ENCODE assay signal across 10 mouse cellular contexts in the genomic region with DNA sequence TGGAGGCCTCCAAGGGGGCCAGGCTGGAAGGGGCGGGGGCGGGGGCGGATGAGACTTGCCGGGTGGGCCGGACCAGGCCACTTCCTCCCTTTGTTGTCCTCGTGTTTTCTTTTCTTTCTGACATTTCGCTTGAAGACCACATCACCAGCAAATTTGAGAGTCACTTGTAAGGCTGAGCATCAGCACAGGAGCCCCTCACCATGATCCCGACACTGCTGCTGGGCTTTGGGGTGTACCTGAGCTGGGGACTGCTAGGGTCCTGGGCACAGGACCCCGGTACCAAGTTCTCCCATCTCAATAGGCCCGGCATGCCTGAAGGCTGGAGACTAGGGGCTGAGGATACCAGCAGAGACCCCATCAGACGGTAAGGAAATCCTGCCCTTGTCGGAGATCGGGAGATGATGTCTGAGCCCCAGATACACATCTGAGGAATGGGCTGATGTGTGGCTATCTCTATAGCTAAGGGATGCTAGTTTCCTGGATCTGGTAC. TPM values are rescaled to one million over a fixed set of nuclear protein-coding genes. Genes with fewer than 3 reads are reported as not detected.
DNase-seq lines count a peak whose midpoint lies in the region; ATAC-seq lines count a peak whose summit lies in the region.
"Had no signal": no experiment of that assay in that cellular context is flagged by ENCODE, and none has a peak within 500 bp of the region (broad histone marks: within the 10 kb centered on the region; RNA-seq: fewer than 3 reads in every experiment).

A gene (plus strand): TSS at position 51 of the 490 bp plus-strand sequence.

- peak within 1 kb of the TSS; percentile 10; the same call in 1 of the 2 replicates for H3K27ac ChIP-seq in lung, embryonic 15.5 days
- H3K27ac ChIP-seq in embryonic facial prominence, embryonic 13.5 days: no peak within 1 kb of the TSS; the same call in 1 of the 2 replicates
- H3K27ac ChIP-seq in hindbrain, embryonic 11.5 days (ENCODE audit: low read depth, low read length): peak within 1 kb of the TSS; percentile 45; the same call in 1 of the 2 replicates
- H3K27ac ChIP-seq in neural tube, embryonic 15.5 days (replicated peaks): 0 out of 2 replicates have a peak within 1 kb of the TSS, but pooled peaks have one; percentile 9

- peak within 1 kb of the TSS; percentile 45 for H3K4me2 ChIP-seq in lung, embryonic 15.5 days
- H3K4me2 ChIP-seq in embryonic facial prominence, embryonic 13.5 days: peak within 1 kb of the TSS; percentile 7; the same call in 1 of the 2 replicates
- no peak within 1 kb of the TSS for H3K4me2 ChIP-seq in hindbrain, embryonic 11.5 days (replicated peaks; ENCODE audit: low read depth, low read length)
- H3K4me2 ChIP-seq in neural tube, embryonic 15.5 days: peak within 1 kb of the TSS; percentile 25

- no peaks in the 10 kb centered on the region for H3K36me3 ChIP-seq in lung, embryonic 15.5 days
- no peaks in the 10 kb centered on the region for H3K36me3 ChIP-seq in embryonic facial prominence, embryonic 13.5 days
- no peaks in the 10 kb centered on the region for H3K36me3 ChIP-seq in hindbrain, embryonic 11.5 days (ENCODE audit: control insufficient read depth, insufficient read depth, low read length)
- no peaks in the 10 kb centered on the region for H3K36me3 ChIP-seq in neural tube, embryonic 15.5 days

- peak within 1 kb of the TSS; percentile 33 for H3K4me3 ChIP-seq in lung, embryonic 15.5 days
- H3K4me3 ChIP-seq in embryonic facial prominence, embryonic 13.5 days: peak within 1 kb of the TSS; percentile 1; the same call in 1 of the 2 replicates
- H3K4me3 ChIP-seq in hindbrain, embryonic 11.5 days (ENCODE audit: low read depth, low read length): peak within 1 kb of the TSS; percentile 4; the same call in 1 of the 2 replicates
- H3K4me3 ChIP-seq in neural tube, embryonic 15.5 days (replicated peaks): no peak within 1 kb of the TSS

- no peaks in the 10 kb centered on the region for H3K9me3 ChIP-seq in lung, embryonic 15.5 days
- H3K9me3 ChIP-seq in embryonic facial prominence, embryonic 13.5 days: no peaks in the 10 kb centered on the region
- H3K9me3 ChIP-seq in hindbrain, embryonic 11.5 days (ENCODE audit: control insufficient read depth, low read length): no peaks in the 10 kb centered on the region
- no peaks in the 10 kb centered on the region for H3K9me3 ChIP-seq in neural tube, embryonic 15.5 days (replicated peaks)

- 73% methylated on average over 13 of the region's 13 CpGs for WGBS in lung, embryonic 15.5 days
- 80% methylated on average over 13 of the region's 13 CpGs for WGBS in embryonic facial prominence, embryonic 13.5 days
- 80% methylated on average over 13 of the region's 13 CpGs for WGBS in hindbrain, embryonic 11.5 days
- 80% methylated on average over 13 of the region's 13 CpGs for WGBS in neural tube, embryonic 15.5 days

- H3K4me1 ChIP-seq in lung, embryonic 15.5 days: peaks cover 23% of the 10 kb centered on the region
- peaks cover 25% of the 10 kb centered on the region for H3K4me1 ChIP-seq in embryonic facial prominence, embryonic 13.5 days
- 0 out of 2 replicates have a peak, but pooled peaks cover 3% of the 10 kb centered on the region for H3K4me1 ChIP-seq in hindbrain, embryonic 11.5 days (replicated peaks; ENCODE audit: control insufficient read depth, insufficient read depth, low read length)
- peaks cover 21% of the 10 kb centered on the region for H3K4me1 ChIP-seq in neural tube, embryonic 15.5 days

- DNase-seq in lung, postnatal 36 days: no peak
- no peak for DNase-seq in hindbrain, embryonic 11.5 days (ENCODE audit: low spot score)
- no peak for DNase-seq in layer of hippocampus, postnatal 25 days (ENCODE audit: extremely low spot score in 1 of 2, low spot score in 1 of 2)
- no peak for DNase-seq in cerebellum, adult 18-20 months
- no peak for DNase-seq in urinary bladder, postnatal 10 days (ENCODE audit: low spot score)

- ATAC-seq in lung, embryonic 15.5 days (ENCODE audit: borderline replicate concordance, extremely low read depth, low FRiP score, low TSS enrichment): no peak
- ATAC-seq in embryonic facial prominence, embryonic 13.5 days (ENCODE audit: insufficient number of reproducible peaks, insufficient read depth, low FRiP score, low TSS enrichment, low read depth): no peak
- no peak for ATAC-seq in hindbrain, embryonic 11.5 days (ENCODE audit: low FRiP score)
- no peak for ATAC-seq in neural tube, embryonic 15.5 days (ENCODE audit: low FRiP score)

- H3K9ac ChIP-seq in lung, embryonic 15.5 days: no peak within 1 kb of the TSS
- H3K9ac ChIP-seq in embryonic facial prominence, embryonic 13.5 days: no peak within 1 kb of the TSS
- H3K9ac ChIP-seq in hindbrain, embryonic 11.5 days (ENCODE audit: low read depth, low read length): no peak within 1 kb of the TSS
- no peak within 1 kb of the TSS for H3K9ac ChIP-seq in neural tube, embryonic 15.5 days (replicated peaks)

- H3K27me3 ChIP-seq in lung, embryonic 15.5 days: no peaks in the 10 kb centered on the region
- no peaks in the 10 kb centered on the region for H3K27me3 ChIP-seq in embryonic facial prominence, embryonic 13.5 days
- no peaks in the 10 kb centered on the region for H3K27me3 ChIP-seq in hindbrain, embryonic 11.5 days (ENCODE audit: control insufficient read depth, insufficient read depth, low read length)
- H3K27me3 ChIP-seq in neural tube, embryonic 15.5 days (replicated peaks): no peaks in the 10 kb centered on the region
- H3K27me3 ChIP-seq: Patski had no signal

RNA-seq across cellular contexts. Expression of the gene that starts here (rescaled TPM):
- 12.7 and 14.3 TPM in 2 replicates for polyA plus RNA-seq in lung, embryonic 15.5 days (2015; fragmentation: Nextera tagmentation; extraction: Ambion mirVana)
- 7.4 and 7.7 TPM in 2 replicates for polyA plus RNA-seq in embryonic facial prominence, embryonic 13.5 days (2015; fragmentation: Nextera tagmentation; extraction: Ambion mirVana)
- polyA plus RNA-seq in hindbrain, embryonic 11.5 days (2014; fragmentation: Nextera tagmentation; extraction: Ambion mirVana): 4.4 and 4.7 TPM in 2 replicates
- 3.3 and 4.6 TPM in 2 replicates for polyA plus RNA-seq in neural tube, embryonic 15.5 days (2015; fragmentation: Nextera tagmentation; extraction: Ambion mirVana)
- total RNA-seq in layer of hippocampus, postnatal 25 days (2021): 1 to 10 TPM; 3.5 to 3.9 TPM
- total RNA-seq: common myeloid progenitor, adult 5-6 weeks had no signal
